Mouse (Mus musculus) midbrain, embryonic 12.5 days (tissue): Measurements from ENCODE around the gene Kif18a. TPM values are rescaled to one million over a fixed set of nuclear protein-coding genes. Genes with fewer than 3 reads are reported as not detected.

Source experiments
- ATAC-seq: fragments of 200-750 bp; cut with Nextera tagmentation; 2 replicates; pipeline ENCODE4 v1.8.0; 2017; ENCODE audit warnings: low read depth, moderate TSS enrichment, moderate library complexity; ENCODE audit not compliant: low FRiP score
- H3K27ac ChIP-seq: fragments of 300-500 bp; sonication (generic); replicated peaks from 2 replicates; pipeline ENCODE4 v1.5.1; 2016; ENCODE audit warnings: mild to moderate bottlenecking
- H3K27me3 ChIP-seq: fragments of 300-500 bp; sonication (generic); 2 replicates; pipeline ENCODE4 v1.6.1; 2016; ENCODE audit warnings: mild to moderate bottlenecking
- H3K36me3 ChIP-seq: fragments of 300-500 bp; sonication (generic); 2 replicates; pipeline ENCODE4 v1.6.1; 2016
- H3K4me1 ChIP-seq: fragments of 300-500 bp; sonication (generic); 2 replicates; pipeline ENCODE4 v1.6.1; 2016
- H3K4me2 ChIP-seq: fragments of 300-500 bp; sonication (generic); replicated peaks from 2 replicates; pipeline ENCODE4 v1.6.1; 2016; ENCODE audit warnings: mild to moderate bottlenecking, moderate library complexity
- H3K4me3 ChIP-seq: fragments of 300-500 bp; sonication (generic); 2 replicates; pipeline ENCODE4 v1.5.1; 2016; ENCODE audit warnings: mild to moderate bottlenecking
- H3K9ac ChIP-seq: fragments of 300-500 bp; sonication (generic); replicated peaks from 2 replicates; pipeline ENCODE4 v1.6.1; 2016; ENCODE audit warnings: mild to moderate bottlenecking, moderate library complexity
- H3K9me3 ChIP-seq: fragments of 300-500 bp; sonication (generic); 2 replicates; pipeline ENCODE4 v1.6.1; 2016; ENCODE audit warnings: mild to moderate bottlenecking
- WGBS: fragments of 180-500 bp; shearing (Covaris S2); methylation state at CpG from one replicate; pipeline ENCODE4 v1.1.7; 2016; 5-methylcytosine and 5-hydroxymethylcytosine counted together
- polyA plus RNA-seq: library from polyadenylated mRNA; unstranded; fragments of >200 nt; fragmentation: Nextera tagmentation; extraction: Ambion mirVana; gene quantifications from 2 replicates; pipeline ENCODE4 v1.2.1, GENCODE M21; 2016

The Kif18a gene
- polyA plus RNA-seq, 1 experiment from 2014 or later, result 36.0 TPM

GRCm38 (mm10) chr2:109386211-109386610 lies 105.7 kb downstream of the Kif18a start:
- H3K4me3 ChIP-seq, result no peak overlapping the region
- 40% methylated on average over 1 of the region's 1 CpGs for WGBS

DNA sequence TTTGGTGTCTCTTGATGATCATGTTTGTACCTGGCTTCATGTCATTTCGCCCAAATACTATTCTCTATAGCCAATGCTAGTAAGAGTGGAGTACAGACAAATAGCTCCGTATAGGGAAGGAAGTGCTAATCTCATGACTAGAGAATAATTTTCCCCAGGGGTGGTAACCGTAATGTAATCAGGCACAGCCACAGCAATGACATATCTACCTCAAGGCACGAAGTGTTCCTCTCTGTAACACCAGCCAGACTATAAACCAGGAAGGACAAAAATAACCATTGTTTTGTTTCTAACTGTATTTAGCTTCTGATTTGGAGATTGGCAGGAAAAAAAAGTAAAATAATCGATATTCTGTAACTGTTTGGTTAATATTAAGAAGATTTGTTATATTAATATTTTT lies 108.2 kb downstream of the Kif18a start:
- Histone ChIP-seq H3K4me2 (no peak overlapping the region), H3K27ac (no peak overlapping the region), H3K9ac (no peak overlapping the region), H3K36me3 (no peaks in the 10 kb centered on the region), H3K27me3 (no peaks in the 10 kb centered on the region), H3K4me3 (no peak overlapping the region), H3K9me3 (no peaks in the 10 kb centered on the region), H3K4me1 (no peaks in the 10 kb centered on the region)
- no peak for ATAC-seq
- 86% methylated on average over 5 of the region's 5 CpGs for WGBS

More at GRCm38 (mm10) chr2:109386211-109386610, 105.7 kb downstream of the Kif18a start:
- H3K9me3 ChIP-seq, result no peaks in the 10 kb centered on the region
- H3K4me2 ChIP-seq, result no peak overlapping the region
- no peak for ATAC-seq
- H3K27me3 ChIP-seq, result no peaks in the 10 kb centered on the region
- no peak overlapping the region for H3K27ac ChIP-seq
- no peaks in the 10 kb centered on the region for H3K4me1 ChIP-seq
- H3K36me3 ChIP-seq, result no peaks in the 10 kb centered on the region
- H3K9ac ChIP-seq, result no peak overlapping the region

GRCm38 (mm10) chr2:109389977-109390376 lies 109.4 kb downstream of the Kif18a start:
- Histone ChIP-seq H3K4me2 (no peak overlapping the region), H3K27ac (no peak overlapping the region), H3K4me1 (no peaks in the 10 kb centered on the region), H3K4me3 (no peak overlapping the region), H3K27me3 (no peaks in the 10 kb centered on the region), H3K36me3 (no peaks in the 10 kb centered on the region), H3K9me3 (no peaks in the 10 kb centered on the region), H3K9ac (no peak overlapping the region)
- WGBS, result 31% methylated on average over 1 of the region's 1 CpGs
- ATAC-seq, result peak; percentile 62; the same call in 1 of the 2 replicates

Other genes starting within 250 kb of the Kif18a start
- gene Mettl15, start within 50 bp of the Kif18a start, polyA plus RNA-seq, result 11.8 and 12.2 TPM in 2 replicates